Mouse (Mus musculus) stomach, postnatal 0 days (tissue): ENCODE data around the gene Hnrnpu.
"Not testable (repeated sequence)": the region's sequence is repeated elsewhere in the genome, so short reads cannot be mapped to it uniquely, and the experiment has no call there.

ENCODE experiments used
- CTCF ChIP-seq: IDR thresholded peaks from 2 replicates; pipeline ENCODE4 v1.5.1; 2016; ENCODE audit warnings: antibody characterized with exemption, low read depth, mild to moderate bottlenecking, moderate library complexity
- EP300 ChIP-seq: optimal IDR thresholded peaks from 2 replicates; pipeline ENCODE3; 2016; ENCODE audit warnings: antibody characterized with exemption

- TF ChIP-seq CTCF, EP300: not testable (repeated sequence)
Observed at GRCm38 (mm10) chr1:178301261-178301660, 36.3 kb downstream of the Hnrnpu start.
